In the genomic region with DNA sequence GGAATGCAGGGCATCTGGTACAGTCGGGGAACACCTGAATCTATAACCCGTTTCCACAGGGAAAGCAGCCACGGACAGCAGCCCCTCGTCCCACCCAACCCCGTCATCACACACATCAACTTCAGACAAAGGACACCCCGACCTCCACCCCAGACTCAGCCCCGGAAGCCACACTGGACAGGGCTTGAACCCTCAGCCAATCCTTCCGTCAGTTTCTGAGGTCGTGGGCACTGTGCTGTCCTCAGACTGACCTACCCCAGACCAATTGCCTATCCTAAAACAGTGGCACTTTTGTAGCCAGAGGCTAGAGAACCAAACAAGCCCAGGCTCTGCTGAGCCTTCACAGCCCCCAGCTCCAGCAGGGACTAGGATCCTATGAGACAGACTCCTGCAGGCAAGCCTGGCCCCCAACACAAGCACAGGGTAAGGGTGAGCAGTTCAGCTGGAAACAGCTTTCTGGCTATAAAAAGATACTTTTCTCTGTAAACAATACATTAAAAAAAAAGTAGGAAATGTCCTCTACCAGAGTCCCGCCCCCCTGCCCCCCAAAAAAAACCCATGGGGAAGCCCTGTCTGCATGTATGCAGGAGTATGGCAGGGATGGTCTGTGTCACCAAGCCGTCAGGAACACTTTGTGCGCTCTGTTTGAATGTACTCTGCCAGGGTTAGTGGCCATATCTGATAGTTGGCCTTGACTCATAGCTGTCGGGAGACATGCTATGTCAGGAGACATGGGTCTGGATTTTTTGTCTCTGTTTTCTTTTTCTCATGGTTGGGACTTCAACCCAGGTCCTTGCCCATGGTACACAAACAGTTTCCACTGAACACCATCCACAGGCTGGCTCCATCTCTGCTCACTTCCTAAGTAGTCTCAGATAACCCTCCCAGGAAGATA, we compare ENCODE assay signal across 8 mouse cellular contexts. TPM values are rescaled to one million over a fixed set of nuclear protein-coding genes. Genes with fewer than 3 reads are reported as not detected.
DNase-seq lines count a peak whose midpoint lies in the region; ATAC-seq and TF ChIP-seq lines count a peak whose summit lies in the region.

No protein-coding gene starts in this region.

- TF ChIP-seq POLR2A in liver, adult 2 months (IDR thresholded peaks at IDR 0.05; ENCODE audit: extremely low read depth, insufficient read depth, low read length): no peak

- WGBS in liver, adult 2 months: 64% methylated on average over 13 of the region's 13 CpGs
- WGBS in embryonic facial prominence, embryonic 13.5 days: 63% methylated on average over 13 of the region's 13 CpGs
- 58% methylated on average over 13 of the region's 13 CpGs for WGBS in intestine, embryonic 16.5 days
- 79% methylated on average over 13 of the region's 13 CpGs for WGBS in neural tube, embryonic 13.5 days

- H3K9ac ChIP-seq in liver, adult 2 months (ENCODE audit: low read depth, low read length): no peak overlapping the region
- no peak overlapping the region for H3K9ac ChIP-seq in embryonic facial prominence, embryonic 13.5 days
- peak overlapping the region; percentile 57 for H3K9ac ChIP-seq in intestine, embryonic 16.5 days (ENCODE audit: low read depth, low read length)
- H3K9ac ChIP-seq in neural tube, embryonic 13.5 days: no peak overlapping the region

- peak overlapping the region; percentile 22 for H3K27ac ChIP-seq in liver, adult 2 months (replicated peaks; ENCODE audit: insufficient read depth, low read depth, low read length)
- H3K27ac ChIP-seq in embryonic facial prominence, embryonic 13.5 days: 0 out of 2 replicates have a peak overlapping the region, but pooled peaks have one; percentile 49
- H3K27ac ChIP-seq in intestine, embryonic 16.5 days (ENCODE audit: low read length): peak overlapping the region; percentile 63
- 0 out of 2 replicates have a peak overlapping the region, but pooled peaks have one; percentile 43 for H3K27ac ChIP-seq in neural tube, embryonic 13.5 days (replicated peaks)

- no peak overlapping the region for H3K4me3 ChIP-seq in liver, adult 2 months (ENCODE audit: insufficient read depth, low read depth, low read length)
- H3K4me3 ChIP-seq in embryonic facial prominence, embryonic 13.5 days: no peak overlapping the region
- H3K4me3 ChIP-seq in intestine, embryonic 16.5 days (ENCODE audit: low read length): no peak overlapping the region
- H3K4me3 ChIP-seq in neural tube, embryonic 13.5 days: no peak overlapping the region

- DNase-seq in liver, adult 2 months (ENCODE audit: extremely low read depth, low read depth, low spot score): no peak
- DNase-seq in liver: no peak
- DNase-seq in layer of hippocampus, adult 8-10 months (ENCODE audit: low spot score in 2 of 2): no peak
- DNase-seq in adrenal gland, postnatal 4 days (ENCODE audit: low spot score in 2 of 2): no peak
- no peak for DNase-seq in right cerebral cortex, postnatal 4 days

- no peaks in the 10 kb centered on the region for H3K79me2 ChIP-seq in liver, adult 2 months (ENCODE audit: control insufficient read depth, insufficient read depth, low read length)

- ATAC-seq in embryonic facial prominence, embryonic 13.5 days (ENCODE audit: insufficient number of reproducible peaks, insufficient read depth, low FRiP score, low TSS enrichment, low read depth): no peak
- ATAC-seq in intestine, embryonic 16.5 days: no peak
- no peak for ATAC-seq in neural tube, embryonic 13.5 days (ENCODE audit: low read depth)

- H3K27me3 ChIP-seq in liver, adult 2 months (ENCODE audit: control insufficient read depth, insufficient read depth, low read length): no peaks in the 10 kb centered on the region
- no peaks in the 10 kb centered on the region for H3K27me3 ChIP-seq in embryonic facial prominence, embryonic 13.5 days
- H3K27me3 ChIP-seq in intestine, embryonic 16.5 days (replicated peaks; ENCODE audit: control insufficient read depth, insufficient read depth, low read length): no peaks in the 10 kb centered on the region
- no peaks in the 10 kb centered on the region for H3K27me3 ChIP-seq in neural tube, embryonic 13.5 days

- peaks cover 8% of the 10 kb centered on the region for H3K4me1 ChIP-seq in liver, adult 2 months (ENCODE audit: control insufficient read depth, insufficient read depth, low read length)
- H3K4me1 ChIP-seq in embryonic facial prominence, embryonic 13.5 days: peaks cover 55% of the 10 kb centered on the region
- peaks cover 71% of the 10 kb centered on the region for H3K4me1 ChIP-seq in intestine, embryonic 16.5 days (ENCODE audit: control insufficient read depth, insufficient read depth, low read length)
- peaks cover 43% of the 10 kb centered on the region for H3K4me1 ChIP-seq in neural tube, embryonic 13.5 days (replicated peaks)

- no peaks in the 10 kb centered on the region for H3K36me3 ChIP-seq in liver, adult 2 months (ENCODE audit: control insufficient read depth, insufficient read depth, low read length)
- no peaks in the 10 kb centered on the region for H3K36me3 ChIP-seq in embryonic facial prominence, embryonic 13.5 days
- no peaks in the 10 kb centered on the region for H3K36me3 ChIP-seq in intestine, embryonic 16.5 days (ENCODE audit: control insufficient read depth, insufficient read depth, low read length)
- H3K36me3 ChIP-seq in neural tube, embryonic 13.5 days: no peaks in the 10 kb centered on the region

- no peak overlapping the region for H3K4me2 ChIP-seq in embryonic facial prominence, embryonic 13.5 days
- H3K4me2 ChIP-seq in intestine, embryonic 16.5 days (ENCODE audit: low read depth, low read length): no peak overlapping the region
- H3K4me2 ChIP-seq in neural tube, embryonic 13.5 days: no peak overlapping the region

- no peaks in the 10 kb centered on the region for H3K9me3 ChIP-seq in embryonic facial prominence, embryonic 13.5 days
- H3K9me3 ChIP-seq in intestine, embryonic 16.5 days (ENCODE audit: control insufficient read depth, low read length): no peaks in the 10 kb centered on the region
- no peaks in the 10 kb centered on the region for H3K9me3 ChIP-seq in neural tube, embryonic 13.5 days

- TF ChIP-seq CTCF in liver, adult 2 months (IDR thresholded peaks at IDR 0.05; ENCODE audit: low read depth, low read length): no peak

RNA-seq across cellular contexts. Expression of gene Inpp5a, which starts 23.7 kb away (rescaled TPM):
- 8.8 and 10.5 TPM in 2 replicates for total RNA-seq in liver, adult 2 months (2014; rRNA removed)
- polyA plus RNA-seq in liver, adult 2 months (2012; rRNA removed): 7.9 and 8.4 TPM in 2 replicates
- polyA plus RNA-seq in embryonic facial prominence, embryonic 13.5 days (2015; fragmentation: Nextera tagmentation; extraction: Ambion mirVana): 24.4 and 24.9 TPM in 2 replicates
- 8.9 and 27.7 TPM in 2 replicates for polyA plus RNA-seq in intestine, embryonic 16.5 days (2015; fragmentation: Nextera tagmentation; extraction: Ambion mirVana)
- 15.5 and 17.6 TPM in 2 replicates for polyA plus RNA-seq in neural tube, embryonic 13.5 days (2015; fragmentation: Nextera tagmentation; extraction: Ambion mirVana)
- 10 to 100 TPM; 38.2 to 46.4 (median 39.6) TPM for total RNA-seq in layer of hippocampus, adult 8-10 months (2022)
- 100 to 1,000 TPM; 103 to 105 TPM for total RNA-seq in adrenal gland, postnatal 4 days (2021)
